Mouse (Mus musculus) hindbrain, embryonic 12.5 days (tissue): Measurements from ENCODE around the gene Samd11. TPM values are rescaled to one million over a fixed set of nuclear protein-coding genes. Genes with fewer than 3 reads are reported as not detected.
A peak's percentile ranks its signal among the peaks of the same experiment; 100 is the strongest.

ENCODE experiments used
- ATAC-seq: fragments of 200-750 bp; cut with Nextera tagmentation; 2 replicates; pipeline ENCODE4 v1.8.0; 2017; ENCODE audit warnings: moderate TSS enrichment; ENCODE audit not compliant: low FRiP score
- H3K27ac ChIP-seq: fragments of 300-500 bp; sonication (generic); 2 replicates; pipeline ENCODE4 v1.5.1; 2016; ENCODE audit warnings: mild to moderate bottlenecking
- H3K27me3 ChIP-seq: fragments of 300-500 bp; sonication (generic); 2 replicates; pipeline ENCODE4 v1.6.1; 2016; ENCODE audit warnings: mild to moderate bottlenecking
- H3K36me3 ChIP-seq: fragments of 300-500 bp; sonication (generic); 2 replicates; pipeline ENCODE4 v1.6.1; 2016; ENCODE audit warnings: mild to moderate bottlenecking
- H3K4me1 ChIP-seq: fragments of 300-500 bp; sonication (generic); 2 replicates; pipeline ENCODE4 v1.6.1; 2016
- H3K4me2 ChIP-seq: fragments of 300-500 bp; sonication (generic); replicated peaks from 2 replicates; pipeline ENCODE4 v1.6.1; 2016; ENCODE audit warnings: mild to moderate bottlenecking
- H3K4me3 ChIP-seq: fragments of 300-500 bp; sonication (generic); 2 replicates; pipeline ENCODE4 v1.5.1; 2016; ENCODE audit warnings: mild to moderate bottlenecking
- H3K9ac ChIP-seq: fragments of 300-500 bp; sonication (generic); 2 replicates; pipeline ENCODE4 v1.6.1; 2016; ENCODE audit warnings: mild to moderate bottlenecking, moderate library complexity
- H3K9me3 ChIP-seq: fragments of 300-500 bp; sonication (generic); replicated peaks from 2 replicates; pipeline ENCODE4 v1.6.1; 2016; ENCODE audit warnings: mild to moderate bottlenecking
- WGBS: fragments of 180-500 bp; shearing (Covaris S2); methylation state at CpG from one replicate; pipeline ENCODE4 v1.1.7; 2016; 5-methylcytosine and 5-hydroxymethylcytosine counted together
- polyA plus RNA-seq: library from polyadenylated mRNA; unstranded; fragments of >200 nt; fragmentation: Nextera tagmentation; extraction: Ambion mirVana; gene quantifications from 2 replicates; pipeline ENCODE4 v1.2.1, GENCODE M21; 2016

Samd11 gene
- polyA plus RNA-seq, 1 experiment from 2014 or later, result 3.0 TPM

- ATAC-seq, result peak; percentile 46; the same call in 1 of the 2 replicates
- Histone ChIP-seq H3K27me3 (no peaks in the 10 kb centered on the region), H3K4me2 (peak overlapping the region; percentile 85), H3K9ac (peak overlapping the region; percentile 81), H3K4me3 (peak overlapping the region; percentile 70), H3K27ac (peak overlapping the region; percentile 91), H3K4me1 (peaks cover 21% of the 10 kb centered on the region), H3K36me3 (peaks cover 50% of the 10 kb centered on the region), H3K9me3 (no peaks in the 10 kb centered on the region)
- WGBS, result under 1% methylated on average over 17 of the region's 17 CpGs
Measured at GRCm38 (mm10) chr4:156234021-156234501, 21.4 kb downstream of the Samd11 start.

DNA sequence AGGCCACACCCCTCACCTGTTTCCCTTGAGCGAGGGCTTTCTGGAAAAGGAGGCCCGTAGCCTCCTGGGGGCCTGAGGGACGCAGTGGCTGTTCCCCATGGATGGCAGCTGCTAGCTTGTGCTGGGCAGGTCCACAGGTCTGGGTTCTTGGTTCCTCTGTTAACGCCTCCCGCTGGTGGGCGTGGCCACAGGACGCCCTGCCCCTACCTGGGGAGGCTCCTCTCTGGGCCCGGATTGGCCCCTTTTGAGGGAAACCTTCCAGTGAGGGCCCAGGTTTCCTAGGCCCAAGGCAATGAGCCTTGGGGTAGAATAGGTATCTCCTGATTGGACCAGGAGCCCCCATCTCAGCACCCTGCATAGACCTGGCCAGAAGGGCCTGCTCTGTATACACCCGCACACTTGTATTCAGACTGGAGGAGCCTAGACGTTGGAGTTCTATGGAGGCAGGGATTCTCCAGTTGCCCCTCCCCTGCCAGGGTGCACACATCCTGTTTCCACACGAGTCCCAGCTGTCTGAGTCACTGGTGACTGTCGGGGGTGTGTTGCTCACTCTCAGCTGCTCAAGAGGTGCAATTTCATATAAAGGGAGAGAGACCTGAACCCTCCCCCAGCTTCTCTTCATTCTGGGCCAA lies 26.9 kb downstream of the Samd11 start:
- peaks cover 9% of the 10 kb centered on the region for H3K4me1 ChIP-seq
- peaks cover 40% of the 10 kb centered on the region for H3K36me3 ChIP-seq
- no peaks in the 10 kb centered on the region for H3K9me3 ChIP-seq
- no peak overlapping the region for H3K27ac ChIP-seq
- H3K4me2 ChIP-seq, result no peak overlapping the region
- no peaks in the 10 kb centered on the region for H3K27me3 ChIP-seq
- 0 out of 2 replicates have a peak, but pooled peaks have one; percentile 17 for ATAC-seq
- H3K4me3 ChIP-seq, result no peak overlapping the region
- H3K9ac ChIP-seq, result no peak overlapping the region; the same call in 1 of the 2 replicates
- WGBS, result 26% methylated on average over 12 of the region's 12 CpGs

- 36% methylated on average over 18 of the region's 18 CpGs for WGBS
- ATAC-seq, result 0 out of 2 replicates have a peak, but pooled peaks have one; percentile 33
- Histone ChIP-seq H3K4me1 (peaks cover 4% of the 10 kb centered on the region; the same call in 1 of the 2 replicates), H3K36me3 (peaks cover 40% of the 10 kb centered on the region), H3K27ac (no peak overlapping the region), H3K27me3 (no peaks in the 10 kb centered on the region), H3K4me3 (no peak overlapping the region), H3K4me2 (no peak overlapping the region), H3K9me3 (no peaks in the 10 kb centered on the region), H3K9ac (no peak overlapping the region; the same call in 1 of the 2 replicates)
Measured at GRCm38 (mm10) chr4:156227752-156228392, 27.6 kb downstream of the Samd11 start.

DNA sequence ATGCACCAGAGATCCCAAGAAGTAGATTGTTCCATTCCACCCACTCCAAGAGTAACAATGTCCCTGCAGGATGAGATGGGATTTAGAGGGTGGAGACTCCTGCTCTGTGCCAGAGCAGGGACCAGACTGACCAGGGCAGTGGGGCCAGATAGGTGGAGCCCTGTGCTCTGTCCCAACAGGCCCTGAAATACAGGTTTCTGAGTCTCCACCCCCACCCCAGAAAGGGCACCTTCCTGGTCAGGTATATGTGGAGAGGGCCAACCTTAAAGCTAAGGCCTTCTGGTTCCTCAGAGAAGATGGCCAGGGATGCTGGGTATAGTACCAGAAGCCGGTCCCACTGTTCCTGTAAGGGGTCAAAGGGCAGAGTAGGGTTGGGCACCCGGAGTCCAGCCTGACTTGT lies 31.2 kb downstream of the Samd11 start:
- 95% methylated on average over 2 of the region's 2 CpGs for WGBS
- ATAC-seq, result no peak
- no peak overlapping the region for H3K9ac ChIP-seq
- H3K9me3 ChIP-seq, result no peaks in the 10 kb centered on the region
- peaks cover 16% of the 10 kb centered on the region for H3K36me3 ChIP-seq
- peaks cover 4% of the 10 kb centered on the region; the same call in 1 of the 2 replicates for H3K4me1 ChIP-seq
- no peak overlapping the region for H3K4me3 ChIP-seq
- no peaks in the 10 kb centered on the region for H3K27me3 ChIP-seq
- H3K4me2 ChIP-seq, result no peak overlapping the region
- no peak overlapping the region for H3K27ac ChIP-seq

- WGBS, result 90% methylated on average over 11 of the region's 11 CpGs
- no peaks in the 10 kb centered on the region for H3K27me3 ChIP-seq
- H3K4me2 ChIP-seq, result no peak overlapping the region
- no peak overlapping the region for H3K27ac ChIP-seq
- ATAC-seq, result no peak
- no peaks in the 10 kb centered on the region for H3K9me3 ChIP-seq
- no peaks in the 10 kb centered on the region for H3K4me1 ChIP-seq
- no peak overlapping the region for H3K9ac ChIP-seq
- peaks cover 9% of the 10 kb centered on the region; the same call in 1 of the 2 replicates for H3K36me3 ChIP-seq
- no peak overlapping the region for H3K4me3 ChIP-seq
Measured at GRCm38 (mm10) chr4:156219936-156220335, 35.5 kb downstream of the Samd11 start.

DNA sequence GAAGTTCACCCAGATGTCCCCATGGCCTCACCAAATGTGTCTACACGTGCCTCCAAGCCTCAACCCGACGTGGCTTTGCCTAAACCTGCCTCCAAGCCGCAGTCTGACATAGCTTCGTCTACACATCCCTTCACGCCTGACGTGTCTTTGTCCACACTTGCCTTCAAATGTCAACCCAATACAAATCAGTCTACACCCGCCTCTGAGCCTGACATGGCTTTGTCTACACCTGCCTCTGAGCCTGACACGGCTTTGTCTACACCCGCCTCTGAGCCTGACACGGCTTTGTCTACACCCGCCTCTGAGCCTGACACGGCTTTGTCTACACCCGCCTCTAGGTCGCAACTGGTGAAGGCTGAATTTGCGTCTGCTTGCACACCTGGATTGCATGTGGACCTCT lies 37.6 kb downstream of the Samd11 start:
- H3K36me3 ChIP-seq, result peaks cover 9% of the 10 kb centered on the region; the same call in 1 of the 2 replicates
- H3K4me1 ChIP-seq, result no peaks in the 10 kb centered on the region
- no peaks in the 10 kb centered on the region for H3K27me3 ChIP-seq
- 86% methylated on average over 16 of the region's 16 CpGs for WGBS
- H3K9ac ChIP-seq, result no peak overlapping the region
- H3K4me3 ChIP-seq, result no peak overlapping the region
- no peak for ATAC-seq
- H3K9me3 ChIP-seq, result no peaks in the 10 kb centered on the region
- H3K4me2 ChIP-seq, result no peak overlapping the region
- H3K27ac ChIP-seq, result no peak overlapping the region

DNA sequence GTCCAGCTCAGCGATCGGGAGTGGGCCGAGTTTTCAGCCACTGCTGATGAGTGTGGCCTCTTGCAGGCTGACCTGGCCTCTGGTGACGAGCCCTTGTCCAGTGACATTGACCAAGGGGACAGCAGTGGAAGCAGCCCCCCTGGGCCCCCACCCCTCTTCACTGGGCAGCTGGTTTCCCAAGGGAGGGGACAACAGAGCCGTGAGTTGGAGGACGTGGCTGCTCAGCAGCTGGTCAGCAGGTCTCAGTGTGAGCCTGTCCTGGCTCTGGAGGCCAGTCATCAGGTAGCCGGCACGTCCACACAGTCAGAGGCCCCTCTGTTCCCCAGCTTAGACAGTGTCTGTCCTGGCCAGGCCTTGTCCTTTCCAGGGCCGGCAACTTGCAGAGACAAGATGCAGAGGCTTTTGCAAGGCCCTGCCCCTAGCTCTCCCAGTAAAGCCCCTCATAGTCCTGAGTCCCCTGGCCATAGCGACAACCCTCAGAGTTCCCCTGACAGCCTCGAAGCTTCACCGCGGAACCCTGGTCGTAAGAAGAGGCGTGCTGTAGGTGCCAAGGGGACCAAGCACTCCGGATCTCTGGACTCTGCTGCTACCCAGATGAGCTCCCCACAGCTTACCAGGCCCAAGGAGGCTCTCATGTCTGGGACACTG lies 38.3 kb downstream of the Samd11 start:
- Histone ChIP-seq H3K4me3 (no peak overlapping the region), H3K27ac (no peak overlapping the region), H3K9ac (no peak overlapping the region), H3K4me2 (no peak overlapping the region), H3K4me1 (no peaks in the 10 kb centered on the region), H3K36me3 (0 out of 2 replicates have a peak, but pooled peaks cover 4% of the 10 kb centered on the region), H3K27me3 (no peaks in the 10 kb centered on the region), H3K9me3 (no peaks in the 10 kb centered on the region)
- WGBS, result 83% methylated on average over 16 of the region's 16 CpGs
- no peak for ATAC-seq

DNA sequence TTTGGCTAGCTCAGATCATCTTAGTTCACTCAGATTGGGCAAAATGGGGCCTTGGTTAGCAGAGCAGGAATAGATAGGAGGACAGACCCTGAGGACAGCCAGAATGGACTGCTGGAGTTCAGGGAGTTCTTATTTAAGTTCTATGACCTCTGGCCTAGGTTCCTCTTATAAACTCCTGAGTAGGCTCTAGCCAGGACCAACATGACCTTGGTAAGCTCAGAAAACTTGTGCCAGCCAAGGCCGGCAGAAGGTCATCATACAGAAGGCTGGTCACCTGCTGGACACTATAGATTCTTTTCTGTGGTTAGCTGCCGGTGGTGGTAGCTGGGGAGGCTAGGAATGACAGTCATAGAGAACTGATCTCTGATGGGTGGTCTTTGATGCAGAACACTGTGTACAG lies 39.3 kb downstream of the Samd11 start:
- Histone ChIP-seq H3K4me3 (no peak overlapping the region), H3K4me1 (no peaks in the 10 kb centered on the region), H3K36me3 (no peaks in the 10 kb centered on the region), H3K9me3 (no peaks in the 10 kb centered on the region), H3K27ac (no peak overlapping the region), H3K27me3 (no peaks in the 10 kb centered on the region), H3K9ac (no peak overlapping the region), H3K4me2 (no peak overlapping the region)
- no peak for ATAC-seq
- 84% methylated on average over 2 of the region's 2 CpGs for WGBS

GRCm38 (mm10) chr4:156215649-156216048 lies 39.8 kb downstream of the Samd11 start, which contains the start of gene Perm1:
Perm1 (plus strand) TSS chr4:156215868.
- Histone ChIP-seq H3K27ac (no peak within 1 kb of the TSS), H3K36me3 (no peaks in the 10 kb centered on the region)
- WGBS, result 79% methylated on average over 4 of the region's 4 CpGs

DNA sequence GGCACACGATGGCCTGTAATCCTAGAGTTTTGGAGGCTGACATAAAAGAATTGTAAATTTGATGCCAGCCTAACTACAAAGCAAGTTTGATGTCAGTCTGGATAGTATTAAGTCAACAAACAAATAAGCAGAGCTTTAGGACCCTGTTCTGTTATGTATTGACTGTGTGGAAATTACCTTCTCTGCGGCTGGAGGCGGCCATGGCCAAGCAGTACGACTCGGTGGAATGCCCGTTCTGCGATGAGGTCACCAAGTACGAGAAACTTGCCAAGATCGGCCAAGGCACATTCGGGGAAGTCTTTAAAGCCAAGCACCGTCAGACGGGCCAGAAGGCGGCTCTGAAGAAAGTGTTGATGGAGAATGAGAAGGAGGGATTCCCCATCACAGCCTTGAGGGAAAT lies 42.3 kb downstream of the Samd11 start:
- Histone ChIP-seq H3K36me3 (no peaks in the 10 kb centered on the region), H3K9me3 (no peaks in the 10 kb centered on the region), H3K4me3 (no peak overlapping the region), H3K4me1 (no peaks in the 10 kb centered on the region), H3K27me3 (no peaks in the 10 kb centered on the region), H3K4me2 (no peak overlapping the region), H3K27ac (no peak overlapping the region), H3K9ac (no peak overlapping the region)
- 95% methylated on average over 13 of the region's 13 CpGs for WGBS
- no peak for ATAC-seq

More at GRCm38 (mm10) chr4:156215649-156216048, 39.8 kb downstream of the Samd11 start, which contains the start of gene Perm1:
- Histone ChIP-seq H3K9me3 (no peaks in the 10 kb centered on the region), H3K4me3 (no peak within 1 kb of the TSS), H3K4me1 (no peaks in the 10 kb centered on the region), H3K9ac (no peak within 1 kb of the TSS), H3K4me2 (no peak within 1 kb of the TSS), H3K27me3 (no peaks in the 10 kb centered on the region)
- ATAC-seq, result no peak

- H3K9me3 ChIP-seq, result no peaks in the 10 kb centered on the region
- 0 out of 2 replicates have a peak, but pooled peaks cover 3% of the 10 kb centered on the region for H3K4me1 ChIP-seq
- no peak for ATAC-seq
- H3K36me3 ChIP-seq, result no peaks in the 10 kb centered on the region
- no peak overlapping the region for H3K4me3 ChIP-seq
- 77% methylated on average over 13 of the region's 13 CpGs for WGBS
- no peak overlapping the region for H3K9ac ChIP-seq
- H3K4me2 ChIP-seq, result no peak overlapping the region
- H3K27ac ChIP-seq, result no peak overlapping the region
- no peaks in the 10 kb centered on the region for H3K27me3 ChIP-seq
Measured at GRCm38 (mm10) chr4:156209963-156210635, 45.4 kb downstream of the Samd11 start.

GRCm38 (mm10) chr4:156208872-156209271 lies 46.6 kb downstream of the Samd11 start:
- ATAC-seq, result no peak
- H3K4me3 ChIP-seq, result no peak overlapping the region
- WGBS, result 91% methylated on average over 4 of the region's 4 CpGs
- no peak overlapping the region for H3K4me2 ChIP-seq
- H3K27me3 ChIP-seq, result peaks cover 6% of the 10 kb centered on the region; the same call in 1 of the 2 replicates
- H3K4me1 ChIP-seq, result peaks cover 15% of the 10 kb centered on the region
- no peak overlapping the region for H3K27ac ChIP-seq
- no peaks in the 10 kb centered on the region for H3K9me3 ChIP-seq
- no peak overlapping the region for H3K9ac ChIP-seq
- H3K36me3 ChIP-seq, result no peaks in the 10 kb centered on the region
